Mouse (Mus musculus) 416B (cell line): ENCODE data around the gene Rpl13a.
A peak's percentile ranks its signal among the peaks of the same experiment; 100 is the strongest.
"Not testable (repeated sequence)": the region's sequence is repeated elsewhere in the genome, so short reads cannot be mapped to it uniquely, and the experiment has no call there.

Experiments
- DNase-seq: peaks from one replicate; pipeline ENCODE4 v3.0.0; 2011; ENCODE audit warnings: low read depth

Gene Rpl13a

DNA sequence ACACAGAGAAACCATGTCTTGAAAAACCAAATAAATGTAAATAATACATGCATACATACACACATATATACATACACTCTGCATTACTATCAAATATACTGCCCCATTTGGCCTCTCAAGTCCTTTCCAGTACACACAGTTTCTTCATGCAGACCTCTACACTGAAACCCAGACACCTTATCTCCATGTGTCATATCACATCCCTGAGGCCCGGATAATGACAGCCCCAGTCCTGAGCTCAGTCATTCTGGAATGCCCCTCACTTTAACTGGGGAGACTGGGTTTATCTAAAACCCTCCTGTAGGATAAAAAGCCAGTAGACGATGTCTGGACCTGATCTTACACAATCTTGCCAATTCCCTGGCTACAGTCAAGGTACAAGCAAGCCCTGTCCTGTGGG lies 15.1 kb downstream of the Rpl13a start:
- no peak for DNase-seq

DNA sequence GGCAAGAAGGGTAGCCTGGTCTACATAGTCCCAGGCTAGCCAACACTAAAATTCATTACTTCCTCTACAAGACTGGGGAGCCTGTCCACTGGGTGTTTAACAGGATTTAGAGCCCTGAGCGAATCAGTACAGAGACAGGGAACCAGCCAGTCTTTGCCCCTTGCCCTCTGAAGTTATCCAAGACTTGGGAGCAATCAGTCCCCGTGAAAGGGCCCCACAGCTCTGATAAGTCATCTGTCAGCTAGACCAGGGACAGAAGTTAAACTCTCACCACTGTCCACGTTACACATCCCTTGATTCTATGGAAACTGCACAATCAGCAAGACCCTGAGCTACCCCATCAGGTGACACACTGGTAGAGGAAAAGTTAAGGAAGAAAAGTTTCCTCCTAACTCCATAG lies 16.0 kb downstream of the Rpl13a start:
- no peak for DNase-seq

DNA sequence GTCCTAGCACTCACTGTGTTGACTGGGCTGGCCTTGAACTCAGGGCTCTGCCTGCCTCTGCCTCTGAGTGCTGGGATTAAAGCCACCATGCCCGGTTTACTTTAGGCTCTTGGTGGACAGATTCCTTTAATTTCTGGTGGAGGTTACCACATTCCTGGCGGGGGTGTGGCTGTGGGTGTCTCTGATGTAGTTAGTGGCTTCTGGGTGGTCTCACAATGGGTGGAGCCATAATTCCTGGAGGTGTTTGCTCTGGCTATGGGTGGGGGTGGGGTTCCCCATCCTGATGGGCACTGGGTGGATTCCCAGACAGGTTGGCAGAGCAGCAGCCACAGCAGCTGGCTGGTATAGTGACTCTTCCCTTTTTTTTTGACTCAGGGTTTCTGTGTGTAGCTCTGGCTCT lies 16.6 kb downstream of the Rpl13a start:
- DNase-seq = no peak

DNA sequence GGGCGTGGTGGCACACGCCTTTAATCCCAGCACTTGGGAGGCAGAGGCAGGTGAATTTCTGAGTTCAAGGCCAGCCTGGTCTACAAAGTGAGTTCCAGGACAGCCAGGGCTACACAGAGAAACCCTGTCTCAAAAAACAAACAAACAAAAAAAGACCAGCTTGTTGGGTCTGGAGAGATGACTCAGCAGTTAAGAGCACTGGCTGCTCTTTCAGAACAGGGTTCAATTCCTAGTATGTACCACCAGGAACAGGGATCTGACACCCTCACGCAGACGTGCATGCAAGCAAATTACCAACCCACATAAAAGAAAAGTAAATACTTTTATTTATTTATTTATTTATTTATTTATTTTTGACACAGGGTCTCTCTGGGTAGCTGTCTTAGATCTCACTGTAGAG lies 18.5 kb downstream of the Rpl13a start:
- DNase-seq = not testable (repeated sequence)

DNA sequence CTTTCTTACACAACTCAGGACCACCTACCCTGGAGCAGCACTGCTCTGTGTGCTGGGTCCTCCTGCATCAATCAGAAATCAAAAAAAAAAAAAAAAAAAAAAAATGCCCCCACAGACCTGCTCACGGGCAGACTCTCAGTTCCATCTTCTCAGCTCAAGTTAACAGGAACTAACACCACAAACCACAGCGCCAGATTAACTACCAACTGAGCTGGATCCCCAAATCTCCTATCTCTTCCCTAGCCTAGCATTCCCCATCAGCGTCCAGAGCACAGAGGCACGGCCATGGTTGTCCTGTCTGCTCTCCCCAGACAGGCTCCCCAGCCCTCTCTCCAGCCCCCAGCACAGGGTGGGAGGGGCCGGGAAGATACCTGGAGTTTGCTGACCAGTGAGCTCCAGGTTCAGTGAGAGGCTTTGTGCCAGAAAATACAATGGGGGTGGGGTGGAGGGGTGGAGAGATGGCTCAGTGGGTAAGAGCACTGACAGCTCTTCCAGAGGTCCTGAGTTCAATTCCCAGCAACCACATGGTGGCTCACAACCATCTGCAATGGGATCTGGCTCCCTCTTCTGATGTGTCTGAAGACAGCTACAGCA lies 21.4 kb downstream of the Rpl13a start:
- DNase-seq = no peak

DNA sequence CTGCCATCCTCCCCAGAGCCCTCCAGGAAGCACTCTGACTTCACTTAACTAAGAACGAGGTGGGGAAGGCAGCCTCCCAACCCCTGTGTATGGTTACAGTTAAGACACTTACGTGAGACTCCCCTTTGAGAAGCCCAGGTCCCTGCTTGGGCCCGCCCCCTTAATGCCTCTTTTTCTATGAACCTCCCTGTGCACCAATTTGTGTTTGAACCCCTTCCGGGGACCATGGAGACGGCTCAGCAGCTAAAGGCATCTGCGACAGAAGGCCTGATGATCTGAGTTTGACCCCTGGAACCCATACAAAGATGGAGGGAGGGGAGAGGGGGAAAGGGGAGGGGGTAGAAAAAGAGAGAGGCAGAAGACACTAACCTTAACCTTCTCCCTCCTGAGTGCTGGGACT lies 22.1 kb downstream of the Rpl13a start:
- DNase-seq = no peak

DNA sequence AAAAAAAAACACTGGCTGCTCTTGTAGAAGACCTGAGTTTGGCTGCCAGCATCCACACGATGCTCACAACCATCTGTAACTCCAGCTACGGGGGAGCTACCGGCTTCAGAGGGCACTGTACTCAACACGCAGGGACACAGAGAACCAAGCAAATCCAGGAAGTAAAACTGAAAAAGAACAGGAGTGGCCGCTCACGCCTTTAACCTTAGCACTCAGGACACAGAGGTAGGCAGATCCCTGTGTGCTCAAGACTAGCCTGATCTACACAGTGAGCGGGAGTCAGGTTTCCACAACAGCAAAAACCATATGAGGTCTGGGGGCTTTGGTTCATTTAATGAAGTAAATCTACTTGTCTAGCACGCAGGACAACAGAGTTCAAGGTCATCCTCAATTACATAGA lies 23.1 kb downstream of the Rpl13a start:
- DNase-seq = no peak

DNA sequence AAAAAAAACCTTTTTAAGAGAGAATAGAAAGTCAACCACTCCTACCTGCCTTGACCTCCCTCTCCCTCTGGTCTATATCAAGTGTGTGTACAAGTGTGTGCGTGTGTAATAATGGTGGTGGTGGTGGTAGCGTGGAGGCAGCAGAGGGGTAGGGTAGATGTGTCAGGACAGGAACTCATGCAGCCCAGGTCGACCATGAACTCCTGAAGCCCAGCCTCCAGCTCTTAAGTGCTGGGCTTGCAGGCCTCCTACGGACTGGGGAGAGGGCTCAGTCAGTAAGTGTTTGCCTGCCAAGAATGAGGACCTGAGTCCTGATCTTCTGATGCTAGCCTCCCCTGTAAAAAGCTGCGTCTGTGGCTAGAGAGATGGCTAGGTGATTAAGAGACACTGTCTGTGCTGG lies 23.6 kb downstream of the Rpl13a start:
- no peak for DNase-seq

DNA sequence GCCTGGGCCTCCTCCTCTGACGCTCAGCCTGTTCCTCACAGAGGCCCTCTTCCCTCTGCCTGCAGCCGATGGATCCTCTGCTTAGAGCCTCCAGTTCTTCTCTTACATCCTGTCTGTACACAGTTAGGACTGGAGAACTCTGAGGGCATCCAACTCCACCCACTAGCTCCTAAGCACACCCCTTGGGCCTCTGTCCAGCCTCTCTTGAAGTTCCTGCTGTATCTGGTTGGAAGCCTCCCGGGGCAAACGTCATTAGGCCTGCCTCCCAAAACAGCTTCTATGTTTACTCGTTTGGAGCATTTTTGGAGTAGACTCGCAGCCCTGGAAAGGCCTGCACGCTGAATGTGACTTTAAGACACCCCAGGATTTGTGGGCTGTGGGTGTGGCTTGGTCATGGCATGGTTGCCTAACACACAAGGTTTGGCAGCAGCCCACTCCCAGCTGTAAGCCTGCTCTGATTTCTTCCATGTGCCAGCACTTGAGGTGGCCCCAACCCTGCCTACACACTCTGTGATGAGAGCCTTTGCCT lies 24.8 kb downstream of the Rpl13a start, which contains the start of gene Fcgrt:
Fcgrt (minus strand) TSS at position 200 of the 529 bp plus-strand sequence.
- peak; percentile 75 for DNase-seq

DNA sequence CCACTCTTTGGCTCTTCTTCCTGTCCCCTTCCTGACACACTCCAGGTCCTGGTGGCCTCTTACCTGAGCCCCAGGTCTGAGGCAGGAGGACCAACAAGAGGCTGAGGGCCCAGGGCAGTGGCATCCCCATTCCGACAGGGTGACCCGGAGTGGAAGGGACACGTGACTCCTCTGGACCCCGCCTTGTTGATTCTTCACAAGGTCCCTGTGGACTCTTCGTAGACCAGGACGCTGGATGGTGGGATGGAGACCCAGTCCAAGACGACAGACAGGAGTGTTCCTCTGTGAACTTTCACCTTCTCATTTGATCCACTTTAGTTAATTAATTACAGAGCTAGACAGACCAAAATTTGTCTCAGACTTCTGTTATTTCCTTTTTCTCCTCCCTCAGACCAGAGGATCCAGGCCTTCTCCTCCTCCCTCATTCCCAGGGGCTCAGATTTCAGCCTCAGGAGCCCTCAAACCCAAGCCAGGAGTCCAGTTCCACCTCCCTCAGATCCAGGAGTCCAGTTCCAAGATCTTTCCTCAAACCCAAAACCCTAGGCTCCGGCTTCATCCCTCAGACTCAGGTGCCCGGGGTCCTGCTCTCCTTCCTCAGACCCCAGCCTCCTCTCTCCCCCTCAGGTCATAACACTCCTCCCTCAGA lies 25.5 kb downstream of the Rpl13a start:
- no peak for DNase-seq

DNA sequence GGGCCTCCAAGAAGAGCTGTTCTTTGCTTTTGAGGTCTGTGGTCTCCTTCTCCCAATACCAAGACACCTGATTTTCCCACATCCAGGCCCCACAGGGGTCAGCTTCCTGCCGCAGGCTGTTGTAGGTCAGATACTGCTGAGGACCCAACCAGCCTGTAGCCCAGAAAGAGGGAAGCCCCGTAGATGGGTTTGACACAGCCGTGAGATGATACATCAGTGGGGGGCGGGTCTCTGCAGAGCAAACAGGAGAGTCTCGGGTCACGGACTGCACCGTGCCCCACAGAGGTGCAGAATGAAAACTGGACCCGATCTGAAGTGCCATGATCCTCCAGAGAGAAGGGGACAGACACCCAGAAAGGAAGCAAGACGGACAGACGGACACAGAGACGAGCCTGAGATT lies 26.1 kb downstream of the Rpl13a start:
- no peak for DNase-seq

DNA sequence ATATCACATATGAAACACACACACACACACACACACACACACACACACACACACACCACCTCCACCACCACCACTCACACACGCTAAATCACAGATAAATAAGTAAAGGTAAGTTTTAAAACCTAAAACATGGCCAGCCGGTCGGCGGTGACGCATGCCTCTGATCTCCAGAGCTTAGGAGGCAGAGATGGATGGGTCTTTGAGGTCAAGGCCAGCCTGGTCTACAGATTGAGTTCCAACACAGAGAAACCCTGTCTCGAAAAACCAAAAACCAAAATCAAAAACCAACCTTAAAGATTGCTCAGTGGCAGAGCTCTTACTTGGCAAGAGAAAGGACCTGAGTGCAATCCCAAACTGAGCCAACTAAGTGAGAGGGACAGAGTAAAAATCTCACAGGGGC lies 28.5 kb downstream of the Rpl13a start:
- no peak for DNase-seq

DNA sequence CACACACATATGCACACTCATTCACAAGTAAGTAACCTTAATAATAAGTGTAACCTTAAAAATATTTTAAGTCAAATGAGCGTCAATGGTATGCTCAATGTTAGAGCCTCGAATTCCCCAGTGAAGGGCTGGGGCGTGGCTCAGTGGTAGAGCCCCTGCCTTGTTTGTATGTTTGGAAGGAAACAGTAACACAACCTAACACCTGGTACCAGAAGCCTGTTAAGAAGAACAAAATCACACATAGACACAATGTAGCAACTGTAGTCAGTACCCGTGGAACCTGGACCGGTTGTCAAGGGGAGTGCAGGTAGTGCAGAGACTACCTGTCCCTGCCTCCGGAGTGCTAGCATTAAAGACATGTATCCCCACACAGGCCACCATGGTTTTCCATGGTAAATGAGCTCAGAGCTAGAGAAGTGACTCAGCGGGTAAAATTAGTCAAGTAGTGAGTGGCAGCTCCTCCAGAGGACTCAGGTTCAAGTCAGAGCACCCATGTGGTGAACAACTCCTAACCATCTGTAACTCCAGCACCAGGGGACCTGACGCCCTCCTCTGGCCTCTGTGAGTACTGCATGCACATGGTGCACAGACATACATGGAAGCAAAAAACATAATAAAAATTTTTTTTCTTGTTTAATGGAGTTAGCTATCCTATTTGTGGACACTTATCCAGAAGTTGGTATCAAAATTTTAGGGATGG lies 29.9 kb downstream of the Rpl13a start:
- peak; percentile 70 for DNase-seq

DNA sequence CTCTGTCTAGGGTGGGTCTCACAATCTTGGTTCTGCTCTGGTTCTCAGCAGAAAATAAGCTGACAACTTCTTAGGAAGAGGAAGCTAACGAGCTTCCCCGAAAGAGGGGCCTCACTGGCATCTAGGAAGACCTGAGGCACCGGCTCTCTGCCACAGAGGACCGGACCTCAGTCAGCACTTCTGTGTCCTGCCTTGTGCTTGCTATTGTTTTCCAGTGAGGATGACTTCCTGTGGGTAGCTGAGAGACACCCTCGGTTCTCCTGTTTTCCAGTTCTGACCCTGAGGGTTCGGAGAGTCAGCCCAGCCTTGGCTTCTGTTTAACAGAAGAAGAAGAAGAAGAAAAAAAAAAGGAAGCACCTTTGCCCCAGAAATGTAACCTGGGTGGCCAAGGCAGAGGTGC lies 31.1 kb downstream of the Rpl13a start:
- no peak for DNase-seq

DNA sequence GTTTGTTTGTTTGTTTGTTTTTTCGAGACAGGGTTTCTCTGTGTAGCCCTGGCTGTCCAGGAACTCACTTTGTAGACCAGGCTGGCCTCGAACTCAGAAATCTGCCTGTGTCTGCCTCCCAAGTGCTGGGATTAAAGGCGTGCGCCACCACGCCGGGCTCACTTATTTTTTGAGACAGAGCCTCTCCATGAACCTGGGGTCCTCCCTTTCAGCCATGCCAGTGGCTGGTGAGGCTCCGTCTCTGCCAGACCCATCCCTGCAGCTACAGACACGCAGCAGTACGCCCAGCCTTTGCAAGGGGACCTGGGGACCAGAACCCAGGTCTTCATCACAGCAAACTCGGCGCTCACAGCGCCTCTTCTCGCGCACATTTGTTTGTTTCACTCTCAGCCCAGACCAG lies 32.6 kb downstream of the Rpl13a start:
- DNase-seq = not testable (repeated sequence)

DNA sequence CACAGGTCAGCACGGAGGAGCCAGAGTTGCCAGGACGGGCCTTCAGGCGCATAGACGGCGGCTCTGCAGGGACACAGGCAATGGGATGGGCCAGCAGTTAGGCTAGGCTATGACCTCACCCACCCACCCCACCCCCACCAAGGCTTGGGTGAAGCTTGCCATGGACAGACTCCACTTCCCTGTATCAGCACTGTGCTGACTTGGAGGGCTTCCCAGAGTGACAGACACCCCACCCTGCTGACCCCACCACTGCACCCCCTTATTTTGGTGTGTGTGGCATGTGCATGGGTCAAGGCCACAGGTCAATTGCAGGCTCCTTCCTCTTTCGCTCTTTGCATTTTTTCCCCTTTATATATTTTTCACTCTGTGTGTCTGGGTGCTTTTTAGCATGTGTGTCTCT lies 33.2 kb downstream of the Rpl13a start:
- no peak for DNase-seq

DNA sequence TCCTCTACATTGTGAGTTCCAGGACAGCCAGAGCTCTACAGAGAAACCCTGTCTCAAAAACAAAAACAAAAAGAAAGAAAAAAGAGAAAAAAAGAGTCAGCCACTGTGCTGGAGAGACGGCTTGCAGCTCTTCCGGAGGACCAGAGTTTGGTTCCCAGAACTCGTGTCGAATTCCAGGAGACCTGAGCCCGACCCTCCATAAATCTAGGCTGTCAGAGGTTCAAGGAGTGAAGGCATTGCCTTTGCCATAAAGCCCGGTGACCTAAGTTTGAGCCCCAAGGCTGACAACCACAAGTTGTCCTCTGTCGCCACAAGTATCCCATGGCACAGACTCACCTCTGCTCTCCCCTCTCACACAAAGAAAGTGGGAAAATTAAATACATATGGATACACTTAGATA lies 34.4 kb downstream of the Rpl13a start:
- no peak for DNase-seq

DNA sequence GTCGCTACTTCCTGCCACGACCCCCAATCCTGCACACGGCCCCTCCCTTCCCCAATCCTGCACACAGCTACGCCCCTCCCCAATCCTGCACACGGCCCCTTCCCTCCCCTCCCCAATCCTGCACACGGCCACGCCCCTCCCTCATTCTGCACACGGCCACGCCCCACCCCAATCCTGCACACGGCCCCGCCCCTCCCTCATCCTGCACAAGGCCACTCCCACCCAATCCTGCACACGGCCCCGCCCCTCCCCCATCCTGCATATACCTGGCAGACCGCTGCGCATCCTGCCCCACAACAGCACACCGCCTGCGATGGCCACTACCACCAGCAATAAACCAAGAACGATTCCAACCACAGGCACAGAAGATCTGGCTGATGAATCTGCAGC lies 35.0 kb downstream of the Rpl13a start:
- no peak for DNase-seq

DNA sequence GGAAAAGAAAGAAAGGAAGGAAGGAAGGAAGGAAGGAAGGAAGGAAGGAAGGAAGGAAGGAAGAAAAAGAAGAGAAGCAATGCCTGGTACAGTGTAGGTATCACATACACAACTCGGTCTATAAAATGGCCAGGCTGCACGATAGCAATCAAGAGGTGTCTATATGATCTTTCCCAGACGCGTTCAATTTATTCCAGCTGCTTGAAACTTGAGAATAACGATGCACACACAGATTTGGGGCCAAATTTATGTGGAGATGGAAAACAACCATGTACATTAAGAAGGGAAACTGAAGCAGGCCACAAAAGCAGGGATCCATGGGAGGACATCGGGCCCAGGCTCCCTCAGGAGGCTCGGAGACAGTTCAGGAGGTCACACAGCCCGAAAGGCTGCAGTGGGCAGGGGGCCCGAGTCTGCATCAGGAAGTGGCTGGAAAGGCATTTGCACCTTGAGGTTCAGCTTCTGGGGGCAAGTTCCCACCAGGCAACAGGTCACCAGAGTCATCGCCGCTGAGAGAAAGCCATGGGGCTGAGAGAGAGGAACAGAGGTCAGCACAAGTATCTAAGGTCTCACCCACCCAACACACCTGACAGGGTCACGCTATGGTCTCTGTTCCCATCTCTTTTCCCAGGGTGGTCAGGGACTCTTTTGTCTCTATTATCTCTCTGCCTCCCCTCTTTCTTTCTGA lies 35.6 kb downstream of the Rpl13a start:
- DNase-seq = no peak

DNA sequence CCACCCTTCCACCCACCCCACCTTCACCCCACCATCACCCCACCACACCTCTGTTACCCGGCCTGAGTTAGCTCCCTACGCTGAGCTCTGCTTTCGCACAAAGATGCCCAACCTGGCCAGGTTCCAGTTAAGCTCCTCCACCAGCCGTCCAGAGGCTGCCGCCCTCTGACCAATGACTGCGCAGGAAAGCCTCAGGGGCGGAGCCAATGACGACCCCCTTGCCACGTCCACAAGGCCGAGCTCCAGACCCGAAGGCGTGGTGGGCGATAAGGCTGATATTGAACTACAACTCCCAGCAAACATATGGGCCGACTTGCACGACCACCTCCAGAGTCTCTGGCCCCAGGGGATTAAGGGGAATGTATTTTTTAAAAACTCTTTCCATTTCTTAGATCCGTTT lies 36.5 kb downstream of the Rpl13a start, which contains the start of gene Rcn3:
Rcn3 (minus strand) TSS at position 174 of the 400 bp plus-strand sequence.
- DNase-seq = no peak

DNA sequence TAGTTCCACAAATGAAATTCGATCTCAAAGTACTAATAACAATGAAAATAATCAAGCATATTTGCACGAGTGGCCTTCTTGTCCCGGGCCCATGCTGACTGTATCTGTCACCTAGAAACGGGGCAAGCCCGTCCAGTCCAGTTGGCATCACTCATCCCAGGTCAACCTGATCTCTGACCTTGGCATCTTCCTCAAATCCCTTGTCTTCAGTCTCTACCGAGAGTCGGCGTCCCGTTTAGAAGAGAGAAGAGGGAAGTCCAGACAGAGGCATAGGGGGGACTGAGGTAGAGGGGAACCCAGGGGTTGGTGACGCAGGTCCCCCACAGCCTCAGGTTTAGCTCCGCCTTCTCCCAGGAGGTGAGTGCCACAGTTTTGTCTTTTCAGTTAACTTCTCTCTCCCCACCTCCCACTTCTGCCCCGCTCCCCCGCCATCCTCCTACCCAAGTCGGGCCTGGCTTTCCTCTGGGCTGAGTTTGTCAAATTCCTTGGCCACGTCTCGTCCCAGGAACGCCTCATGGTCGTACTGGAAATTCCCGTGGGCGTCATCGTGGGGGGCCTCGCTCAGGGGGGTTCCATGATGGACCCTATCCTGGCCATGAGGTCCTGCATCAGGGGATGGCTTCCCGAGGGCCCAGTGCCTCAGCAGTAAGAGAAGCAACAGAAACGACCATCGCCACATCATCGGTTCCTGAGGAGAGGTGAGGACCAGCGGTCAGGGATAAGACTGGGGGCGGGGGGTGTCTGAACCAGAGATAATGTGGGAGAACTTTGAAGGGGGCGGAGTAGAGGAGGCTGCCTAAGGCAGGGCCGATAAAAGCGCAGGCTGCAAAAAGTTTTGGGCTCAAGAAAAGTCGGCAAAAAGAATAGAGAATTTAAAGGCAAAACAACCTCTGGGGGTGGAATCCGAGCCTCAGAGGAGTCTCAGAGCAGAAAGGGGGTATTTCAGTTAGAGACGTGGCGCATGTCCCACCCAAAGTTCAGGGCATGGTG lies 37.3 kb downstream of the Rpl13a start:
- DNase-seq = no peak
